Mouse (Mus musculus) limb, embryonic 11.5 days (tissue): ENCODE measurements around the gene Siglece. TPM values are rescaled to one million over a fixed set of nuclear protein-coding genes. Genes with fewer than 3 reads are reported as not detected.

Source experiments
- ATAC-seq: fragments of 200-750 bp; cut with Nextera tagmentation; 2 replicates; pipeline ENCODE4 v1.8.0; 2017; ENCODE audit warnings: low read depth; ENCODE audit not compliant: insufficient number of reproducible peaks, low FRiP score, low TSS enrichment
- DNase-seq: peaks from one replicate; pipeline ENCODE4 v3.0.0-alpha.2; 2015; ENCODE audit warnings: low spot score
- H3K27ac ChIP-seq: fragments of 300-500 bp; sonication (generic); replicated peaks from 2 replicates; pipeline ENCODE4 v1.5.1; 2014; ENCODE audit warnings: low read depth, mild to moderate bottlenecking, low read length
- H3K27me3 ChIP-seq: fragments of 300-500 bp; sonication (generic); 2 replicates; pipeline ENCODE4 v1.6.1; 2014; ENCODE audit warnings: mild to moderate bottlenecking, low read length, mixed read lengths; ENCODE audit not compliant: control insufficient read depth, insufficient read depth
- H3K36me3 ChIP-seq: fragments of 300-500 bp; sonication (generic); 2 replicates; pipeline ENCODE4 v1.6.1; 2014; ENCODE audit warnings: mild to moderate bottlenecking, low read length, moderate library complexity, mixed read lengths; ENCODE audit not compliant: control insufficient read depth, insufficient read depth
- H3K4me1 ChIP-seq: fragments of 300-500 bp; sonication (generic); 2 replicates; pipeline ENCODE4 v1.6.1; 2014; ENCODE audit warnings: low read length, mixed read lengths; ENCODE audit not compliant: control insufficient read depth, insufficient read depth
- H3K4me2 ChIP-seq: fragments of 300-500 bp; sonication (generic); 2 replicates; pipeline ENCODE4 v1.6.1; 2014; ENCODE audit warnings: low read depth, mild to moderate bottlenecking, moderate library complexity; ENCODE audit not compliant: severe bottlenecking
- H3K4me3 ChIP-seq: fragments of 300-500 bp; sonication (generic); 2 replicates; pipeline ENCODE4 v1.5.1; 2014; ENCODE audit warnings: low read depth, low read length
- H3K9ac ChIP-seq: fragments of 300-500 bp; sonication (generic); 2 replicates; pipeline ENCODE4 v1.6.1; 2014; ENCODE audit warnings: mild to moderate bottlenecking, low read length
- H3K9me3 ChIP-seq: fragments of 300-500 bp; sonication (generic); 2 replicates; pipeline ENCODE4 v1.6.1; 2016; ENCODE audit warnings: low read length; ENCODE audit not compliant: control insufficient read depth
- WGBS: fragments of 180-500 bp; shearing (Covaris S2); extraction: QIAGEN DNeasy Blood & Tissue Kit; methylation state at CpG from one replicate; pipeline ENCODE4 v1.1.7; 2014; 5-methylcytosine and 5-hydroxymethylcytosine counted together
- polyA plus RNA-seq: library from polyadenylated mRNA; unstranded; fragments of >200 nt; fragmentation: Nextera tagmentation; extraction: Ambion mirVana; gene quantifications from 2 replicates; pipeline ENCODE4 v1.2.1, GENCODE M21; 2014

Siglece gene
- polyA plus RNA-seq, 1 experiment from 2014 or later, result 0.17 TPM

GRCm38 (mm10) chr7:43622927-43623326 is 37.0 kb downstream of the Siglece start:
- no peaks in the 10 kb centered on the region for H3K27me3 ChIP-seq
- WGBS, result 84% methylated on average over 7 of the region's 7 CpGs
- H3K36me3 ChIP-seq, result no peaks in the 10 kb centered on the region
- ATAC-seq (no peak), DNase-seq (no peak)
- no peaks in the 10 kb centered on the region for H3K9me3 ChIP-seq
- no peak overlapping the region for H3K9ac ChIP-seq
- H3K4me2 ChIP-seq, result no peak overlapping the region
- H3K4me3 ChIP-seq, result no peak overlapping the region
- H3K27ac ChIP-seq, result no peak overlapping the region
- H3K4me1 ChIP-seq, result no peaks in the 10 kb centered on the region

- Histone ChIP-seq H3K4me2 (no peak overlapping the region), H3K4me3 (no peak overlapping the region), H3K27ac (no peak overlapping the region), H3K36me3 (no peaks in the 10 kb centered on the region), H3K9me3 (no peaks in the 10 kb centered on the region), H3K9ac (no peak overlapping the region), H3K4me1 (no peaks in the 10 kb centered on the region), H3K27me3 (no peaks in the 10 kb centered on the region)
- 92% methylated on average over 14 of the region's 14 CpGs for WGBS
- ATAC-seq (no peak), DNase-seq (no peak)
These were observed 46.0 kb downstream of the Siglece start for GRCm38 (mm10) chr7:43613816-43614551.

- 79% methylated on average over 7 of the region's 7 CpGs for WGBS
- DNase-seq, result no peak
- Histone ChIP-seq H3K27ac (no peak overlapping the region), H3K9me3 (no peaks in the 10 kb centered on the region), H3K27me3 (no peaks in the 10 kb centered on the region), H3K4me1 (no peaks in the 10 kb centered on the region), H3K9ac (no peak overlapping the region), H3K36me3 (no peaks in the 10 kb centered on the region), H3K4me3 (no peak overlapping the region), H3K4me2 (no peak overlapping the region)
- ATAC-seq, result no peak
These were observed 51.6 kb downstream of the Siglece start for GRCm38 (mm10) chr7:43608316-43608824.

GRCm38 (mm10) chr7:43607743-43608287 is 52.1 kb downstream of the Siglece start:
- 34% methylated on average over 5 of the region's 5 CpGs for WGBS
- no peaks in the 10 kb centered on the region for H3K36me3 ChIP-seq
- no peak overlapping the region for H3K27ac ChIP-seq
- ATAC-seq (no peak), DNase-seq (no peak)
- H3K4me2 ChIP-seq, result peak overlapping the region; percentile 79
- no peak overlapping the region for H3K9ac ChIP-seq
- no peaks in the 10 kb centered on the region for H3K27me3 ChIP-seq
- no peaks in the 10 kb centered on the region for H3K4me1 ChIP-seq
- H3K4me3 ChIP-seq, result no peak overlapping the region
- H3K9me3 ChIP-seq, result no peaks in the 10 kb centered on the region

GRCm38 (mm10) chr7:43606896-43607742 is 52.8 kb downstream of the Siglece start, which contains the start of gene Zfp819:
Gene Zfp819 (plus strand): TSS chr7:43607169.
- peak within 1 kb of the TSS; percentile 47; the same call in 1 of the 2 replicates for H3K9ac ChIP-seq
- H3K36me3 ChIP-seq, result no peaks in the 10 kb centered on the region
- ATAC-seq (peak; percentile 80), DNase-seq (peak; percentile 77)
- H3K27ac ChIP-seq, result no peak within 1 kb of the TSS
- 16% methylated on average over 41 of the region's 41 CpGs for WGBS
- H3K27me3 ChIP-seq, result no peaks in the 10 kb centered on the region
- H3K4me3 ChIP-seq, result peak within 1 kb of the TSS; percentile 43
- H3K4me2 ChIP-seq, result peak within 1 kb of the TSS; percentile 79
- H3K9me3 ChIP-seq, result no peaks in the 10 kb centered on the region
- H3K4me1 ChIP-seq, result no peaks in the 10 kb centered on the region

GRCm38 (mm10) chr7:43601884-43602283 is 58.1 kb downstream of the Siglece start:
- no peak overlapping the region for H3K9ac ChIP-seq
- no peaks in the 10 kb centered on the region for H3K4me1 ChIP-seq
- no peak overlapping the region for H3K4me2 ChIP-seq
- H3K36me3 ChIP-seq, result no peaks in the 10 kb centered on the region
- H3K27me3 ChIP-seq, result no peaks in the 10 kb centered on the region
- no peaks in the 10 kb centered on the region for H3K9me3 ChIP-seq
- no peak for DNase-seq
- WGBS, result 49% methylated on average over 5 of the region's 5 CpGs
- no peak overlapping the region for H3K4me3 ChIP-seq
- H3K27ac ChIP-seq, result no peak overlapping the region
- no peak for ATAC-seq

Other genes with a start within 250 kb of the Siglece start
- not detected in 2 replicates for gene Lim2, start 232.5 kb downstream of the Siglece start, polyA plus RNA-seq
- 0.67 TPM in 1 of 2 replicates, not detected in the other for gene Nkg7, start 223.1 kb downstream of the Siglece start, polyA plus RNA-seq
- not detected in 2 replicates for gene Cldnd2, start 219.4 kb downstream of the Siglece start, polyA plus RNA-seq
- 243 and 251 TPM in 2 replicates for gene Etfb, start 216.1 kb downstream of the Siglece start, polyA plus RNA-seq
- gene Gm45233, start 216.0 kb downstream of the Siglece start, polyA plus RNA-seq, result 0.31 TPM in 1 of 2 replicates, not detected in the other
- gene Vsig10l, start 197.0 kb downstream of the Siglece start, polyA plus RNA-seq, result 1.4 and 2.0 TPM in 2 replicates
- gene Iglon5, start 170.1 kb downstream of the Siglece start, polyA plus RNA-seq, result 0.79 and 1.2 TPM in 2 replicates
- gene 4931406B18Rik, start 154.2 kb downstream of the Siglece start, polyA plus RNA-seq, result not detected in 2 replicates
- 0.98 and 1.2 TPM in 2 replicates for gene Cd33, start 115.7 kb downstream of the Siglece start, polyA plus RNA-seq
- 5.1 and 5.9 TPM in 2 replicates for gene Zfp658, start 97.9 kb downstream of the Siglece start, polyA plus RNA-seq
- 17.0 and 20.5 TPM in 2 replicates for gene Zfp719, start 80.6 kb downstream of the Siglece start, polyA plus RNA-seq
- 0.79 and 1.1 TPM in 2 replicates for gene Zfp819, start 53.0 kb downstream of the Siglece start, polyA plus RNA-seq
- gene Ceacam18, start 25.5 kb downstream of the Siglece start, polyA plus RNA-seq, result not detected in 2 replicates
- gene Ctu1, start 11.9 kb upstream of the Siglece start, polyA plus RNA-seq, result 10.5 and 10.8 TPM in 2 replicates
- not detected in 2 replicates for gene Klk14, start 30.3 kb upstream of the Siglece start, polyA plus RNA-seq
- 0.48 and 1.0 TPM in 2 replicates for gene Klk13, start 52.4 kb upstream of the Siglece start, polyA plus RNA-seq
- not detected in 2 replicates for gene Klk12, start 108.7 kb upstream of the Siglece start, polyA plus RNA-seq
- gene Klk11, start 114.4 kb upstream of the Siglece start, polyA plus RNA-seq, result not detected in 2 replicates
- gene Klk10, start 120.9 kb upstream of the Siglece start, polyA plus RNA-seq, result 0.15 TPM in 1 of 2 replicates, not detected in the other
- gene Klk9, start 131.7 kb upstream of the Siglece start, polyA plus RNA-seq, result not detected in 2 replicates
- gene Klk8, start 137.4 kb upstream of the Siglece start, polyA plus RNA-seq, result 15.8 and 16.1 TPM in 2 replicates
- gene Klk7, start 151.1 kb upstream of the Siglece start, polyA plus RNA-seq, result 0.23 TPM in 1 of 2 replicates, not detected in the other
- gene Klk6, start 164.3 kb upstream of the Siglece start, polyA plus RNA-seq, result 0.24 TPM in 1 of 2 replicates, not detected in the other
- gene Klk5, start 181.8 kb upstream of the Siglece start, polyA plus RNA-seq, result not detected in 2 replicates
- gene Klk4, start 221.0 kb upstream of the Siglece start, polyA plus RNA-seq, result 0.16 TPM in 2 replicates